Mouse (Mus musculus) limb, embryonic 12.5 days (tissue): ENCODE data around the gene Bbs9. TPM values are rescaled to one million over a fixed set of nuclear protein-coding genes. Genes with fewer than 3 reads are reported as not detected.

Source experiments
- ATAC-seq: fragments of 200-750 bp; cut with Nextera tagmentation; 2 replicates; pipeline ENCODE4 v1.8.0; 2017; ENCODE audit warnings: low read depth, moderate TSS enrichment; ENCODE audit not compliant: insufficient number of reproducible peaks, insufficient read depth, low FRiP score, low TSS enrichment
- H3K27ac ChIP-seq: fragments of 300-500 bp; sonication (generic); 2 replicates; pipeline ENCODE4 v1.5.1; 2016; ENCODE audit warnings: mild to moderate bottlenecking, moderate library complexity
- H3K27me3 ChIP-seq: fragments of 300-500 bp; sonication (generic); 2 replicates; pipeline ENCODE4 v1.6.1; 2016; ENCODE audit warnings: mild to moderate bottlenecking, moderate library complexity
- H3K36me3 ChIP-seq: fragments of 300-500 bp; sonication (generic); 2 replicates; pipeline ENCODE4 v1.6.1; 2016; ENCODE audit warnings: mild to moderate bottlenecking, moderate library complexity
- H3K4me1 ChIP-seq: fragments of 300-500 bp; sonication (generic); replicated peaks from 2 replicates; pipeline ENCODE4 v1.6.1; 2016
- H3K4me2 ChIP-seq: fragments of 300-500 bp; sonication (generic); 2 replicates; pipeline ENCODE4 v1.6.1; 2016; ENCODE audit warnings: mild to moderate bottlenecking, moderate library complexity
- H3K4me3 ChIP-seq: fragments of 300-500 bp; sonication (generic); replicated peaks from 2 replicates; pipeline ENCODE4 v1.5.1; 2016; ENCODE audit warnings: mild to moderate bottlenecking
- H3K9ac ChIP-seq: fragments of 300-500 bp; sonication (generic); replicated peaks from 2 replicates; pipeline ENCODE4 v1.6.1; 2016; ENCODE audit warnings: mild to moderate bottlenecking, moderate library complexity
- H3K9me3 ChIP-seq: fragments of 300-500 bp; sonication (generic); 2 replicates; pipeline ENCODE4 v1.6.1; 2016; ENCODE audit warnings: mild to moderate bottlenecking, moderate library complexity
- WGBS: fragments of 180-500 bp; shearing (Covaris S2); methylation state at CpG from one replicate; pipeline ENCODE4 v1.1.7; 2016; 5-methylcytosine and 5-hydroxymethylcytosine counted together
- polyA plus RNA-seq: library from polyadenylated mRNA; unstranded; fragments of >200 nt; fragmentation: Nextera tagmentation; extraction: Ambion mirVana; gene quantifications from 2 replicates; pipeline ENCODE4 v1.2.1, GENCODE M21; 2016

The Bbs9 gene
- polyA plus RNA-seq, 1 experiment from 2014 or later = 18.1 TPM

GRCm38 (mm10) chr9:22810454-22810853 is 334.9 kb downstream of the Bbs9 start:
- WGBS = 84% methylated on average over 8 of the region's 8 CpGs
- Histone ChIP-seq H3K4me2 (no peak overlapping the region), H3K9ac (no peak overlapping the region), H3K36me3 (no peaks in the 10 kb centered on the region), H3K9me3 (no peaks in the 10 kb centered on the region), H3K27ac (no peak overlapping the region), H3K4me3 (no peak overlapping the region), H3K4me1 (peaks cover 19% of the 10 kb centered on the region), H3K27me3 (no peaks in the 10 kb centered on the region)
- ATAC-seq = no peak

GRCm38 (mm10) chr9:22811931-22812330 is 336.4 kb downstream of the Bbs9 start:
- H3K36me3 ChIP-seq = no peaks in the 10 kb centered on the region
- 68% methylated on average over 2 of the region's 2 CpGs for WGBS
- no peaks in the 10 kb centered on the region for H3K27me3 ChIP-seq
- no peak for ATAC-seq
- H3K9ac ChIP-seq = no peak overlapping the region
- H3K4me2 ChIP-seq = no peak overlapping the region
- H3K4me3 ChIP-seq = no peak overlapping the region
- H3K4me1 ChIP-seq = peaks cover 23% of the 10 kb centered on the region
- no peak overlapping the region for H3K27ac ChIP-seq
- H3K9me3 ChIP-seq = no peaks in the 10 kb centered on the region

GRCm38 (mm10) chr9:22814407-22815092 is 339.0 kb downstream of the Bbs9 start:
- Histone ChIP-seq H3K27ac (0 out of 2 replicates have a peak overlapping the region, but pooled peaks have one; percentile 45), H3K9me3 (no peaks in the 10 kb centered on the region), H3K4me3 (no peak overlapping the region), H3K36me3 (no peaks in the 10 kb centered on the region), H3K4me1 (peaks cover 20% of the 10 kb centered on the region), H3K9ac (no peak overlapping the region), H3K4me2 (no peak overlapping the region), H3K27me3 (no peaks in the 10 kb centered on the region)
- ATAC-seq = 0 out of 2 replicates have a peak, but pooled peaks have one; percentile 15
- 33% methylated on average over 9 of the region's 9 CpGs for WGBS

- ATAC-seq = 0 out of 2 replicates have a peak, but pooled peaks have one; percentile 56
- H3K9ac ChIP-seq = no peak overlapping the region
- no peak overlapping the region for H3K4me2 ChIP-seq
- H3K4me3 ChIP-seq = no peak overlapping the region
- H3K9me3 ChIP-seq = no peaks in the 10 kb centered on the region
- peaks cover 20% of the 10 kb centered on the region for H3K4me1 ChIP-seq
- H3K27me3 ChIP-seq = no peaks in the 10 kb centered on the region
- 27% methylated on average over 7 of the region's 7 CpGs for WGBS
- H3K36me3 ChIP-seq = no peaks in the 10 kb centered on the region
- peak overlapping the region; percentile 45; the same call in 1 of the 2 replicates for H3K27ac ChIP-seq
Observed at GRCm38 (mm10) chr9:22815093-22815458, 339.6 kb downstream of the Bbs9 start.

GRCm38 (mm10) chr9:22819539-22819938 is 344.0 kb downstream of the Bbs9 start:
- no peak overlapping the region for H3K4me3 ChIP-seq
- no peak overlapping the region for H3K27ac ChIP-seq
- ATAC-seq = no peak
- no peaks in the 10 kb centered on the region for H3K27me3 ChIP-seq
- H3K36me3 ChIP-seq = no peaks in the 10 kb centered on the region
- H3K9me3 ChIP-seq = no peaks in the 10 kb centered on the region
- 87% methylated on average over 6 of the region's 6 CpGs for WGBS
- H3K4me2 ChIP-seq = no peak overlapping the region
- no peak overlapping the region for H3K9ac ChIP-seq
- H3K4me1 ChIP-seq = peaks cover 14% of the 10 kb centered on the region

GRCm38 (mm10) chr9:22820646-22821185 is 345.2 kb downstream of the Bbs9 start:
- H3K27ac ChIP-seq = no peak overlapping the region
- no peak for ATAC-seq
- H3K36me3 ChIP-seq = no peaks in the 10 kb centered on the region
- peaks cover 4% of the 10 kb centered on the region; the same call in 1 of the 2 replicates for H3K27me3 ChIP-seq
- H3K9me3 ChIP-seq = no peaks in the 10 kb centered on the region
- H3K4me2 ChIP-seq = no peak overlapping the region
- 35% methylated on average over 6 of the region's 6 CpGs for WGBS
- peaks cover 4% of the 10 kb centered on the region; the same call in 1 of the 2 replicates for H3K4me1 ChIP-seq
- H3K9ac ChIP-seq = no peak overlapping the region
- H3K4me3 ChIP-seq = no peak overlapping the region

- WGBS = 67% methylated on average over 5 of the region's 5 CpGs
- H3K9me3 ChIP-seq = no peaks in the 10 kb centered on the region
Observed at GRCm38 (mm10) chr9:22822770-22823169, 347.3 kb downstream of the Bbs9 start.

GRCm38 (mm10) chr9:22823856-22824255 is 348.3 kb downstream of the Bbs9 start:
- Histone ChIP-seq H3K9me3 (no peaks in the 10 kb centered on the region), H3K4me3 (no peak overlapping the region), H3K4me1 (peaks cover 16% of the 10 kb centered on the region), H3K4me2 (no peak overlapping the region), H3K36me3 (no peaks in the 10 kb centered on the region), H3K9ac (no peak overlapping the region), H3K27ac (no peak overlapping the region), H3K27me3 (peaks cover 4% of the 10 kb centered on the region; the same call in 1 of the 2 replicates)
- ATAC-seq = no peak
- 66% methylated on average over 3 of the region's 3 CpGs for WGBS

More at GRCm38 (mm10) chr9:22822770-22823169, 347.3 kb downstream of the Bbs9 start:
- Histone ChIP-seq H3K27me3 (peaks cover 4% of the 10 kb centered on the region; the same call in 1 of the 2 replicates), H3K4me2 (no peak overlapping the region), H3K4me3 (no peak overlapping the region), H3K9ac (no peak overlapping the region), H3K4me1 (peaks cover 9% of the 10 kb centered on the region), H3K36me3 (no peaks in the 10 kb centered on the region), H3K27ac (no peak overlapping the region)
- no peak for ATAC-seq

GRCm38 (mm10) chr9:22824910-22825309 is 349.4 kb downstream of the Bbs9 start:
- H3K27me3 ChIP-seq = peaks cover 4% of the 10 kb centered on the region; the same call in 1 of the 2 replicates
- no peak overlapping the region for H3K9ac ChIP-seq
- no peak overlapping the region for H3K4me3 ChIP-seq
- H3K27ac ChIP-seq = no peak overlapping the region
- H3K9me3 ChIP-seq = no peaks in the 10 kb centered on the region
- H3K4me2 ChIP-seq = no peak overlapping the region
- H3K36me3 ChIP-seq = no peaks in the 10 kb centered on the region
- WGBS = 71% methylated on average over 8 of the region's 8 CpGs
- peaks cover 27% of the 10 kb centered on the region for H3K4me1 ChIP-seq
- no peak for ATAC-seq

- H3K4me2 ChIP-seq = no peak overlapping the region
- H3K27ac ChIP-seq = no peak overlapping the region
- no peak overlapping the region for H3K4me3 ChIP-seq
- 55% methylated on average over 3 of the region's 3 CpGs for WGBS
- H3K4me1 ChIP-seq = peaks cover 42% of the 10 kb centered on the region
- H3K9me3 ChIP-seq = no peaks in the 10 kb centered on the region
- no peak overlapping the region for H3K9ac ChIP-seq
- ATAC-seq = no peak
- no peaks in the 10 kb centered on the region for H3K36me3 ChIP-seq
- peaks cover 7% of the 10 kb centered on the region; the same call in 1 of the 2 replicates for H3K27me3 ChIP-seq
Observed at GRCm38 (mm10) chr9:22826571-22826990, 351.1 kb downstream of the Bbs9 start.

GRCm38 (mm10) chr9:22827176-22827770 is 351.8 kb downstream of the Bbs9 start:
- no peaks in the 10 kb centered on the region for H3K9me3 ChIP-seq
- H3K4me3 ChIP-seq = no peak overlapping the region
- H3K4me2 ChIP-seq = no peak overlapping the region
- H3K9ac ChIP-seq = no peak overlapping the region
- ATAC-seq = no peak
- no peaks in the 10 kb centered on the region for H3K36me3 ChIP-seq
- H3K27me3 ChIP-seq = peaks cover 7% of the 10 kb centered on the region; the same call in 1 of the 2 replicates
- peaks cover 42% of the 10 kb centered on the region for H3K4me1 ChIP-seq
- WGBS = 20% methylated on average over 2 of the region's 2 CpGs
- no peak overlapping the region for H3K27ac ChIP-seq
